Mouse (Mus musculus): ENCODE data around the gene Irs2. TPM values are rescaled to one million over a fixed set of nuclear protein-coding genes. Genes with fewer than 3 reads are reported as not detected.

The Irs2 gene
- polyA plus RNA-seq, 1 experiment from 2014 or later, result 6.1 TPM

- Histone ChIP-seq H3K9me3 (ENCODE audit: control insufficient read depth, low read length) (no peaks in the 10 kb centered on the region), H3K4me3 (ENCODE audit: low read depth, low read length) (no peak overlapping the region), H3K36me3 (ENCODE audit: control insufficient read depth, insufficient read depth, low read length) (no peaks in the 10 kb centered on the region), H3K9ac (replicated peaks; ENCODE audit: low read depth, low read length) (no peak overlapping the region), H3K4me2 (ENCODE audit: low read depth, low read length) (no peak overlapping the region), H3K27ac (ENCODE audit: low read depth, low read length) (no peak overlapping the region), H3K27me3 (ENCODE audit: control insufficient read depth, insufficient read depth, low read length) (no peaks in the 10 kb centered on the region), H3K4me1 (ENCODE audit: control insufficient read depth, insufficient read depth, low read length) (peaks cover 4% of the 10 kb centered on the region; the same call in 1 of the 2 replicates)
- peak; percentile 76 for ATAC-seq (ENCODE audit: low read depth)
- 18% methylated on average over 11 of the region's 11 CpGs for WGBS
Measured at GRCm38 (mm10) chr8:10953346-10954053, 54.8 kb downstream of the Irs2 start.

DNA sequence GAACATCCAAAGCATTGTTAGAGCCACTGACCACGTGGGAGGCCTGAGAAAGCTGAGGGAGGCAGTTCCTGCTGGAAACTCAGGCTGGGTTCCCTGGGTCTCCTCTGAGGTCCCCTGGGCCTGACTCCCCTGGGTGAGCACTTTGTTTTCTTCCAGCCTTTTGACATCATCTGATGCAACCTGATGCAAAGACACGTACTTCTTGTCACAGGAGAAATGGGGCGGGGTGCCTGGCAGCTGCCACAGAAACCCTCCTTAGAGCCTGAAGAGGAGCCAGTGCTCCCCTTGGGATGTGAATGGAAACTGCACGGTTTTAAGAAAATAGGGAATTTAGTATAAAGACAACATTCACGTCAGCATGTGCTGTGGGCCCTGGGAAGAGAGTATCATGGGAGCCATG is 55.6 kb downstream of the Irs2 start:
- no peak overlapping the region for H3K4me2 ChIP-seq (ENCODE audit: low read depth, low read length)
- H3K9ac ChIP-seq (replicated peaks; ENCODE audit: low read depth, low read length), result no peak overlapping the region
- H3K27ac ChIP-seq (ENCODE audit: low read depth, low read length), result no peak overlapping the region
- no peak overlapping the region for H3K4me3 ChIP-seq (ENCODE audit: low read depth, low read length)
- no peak for ATAC-seq (ENCODE audit: low read depth)
- WGBS, result 35% methylated on average over 5 of the region's 5 CpGs
- no peaks in the 10 kb centered on the region for H3K9me3 ChIP-seq (ENCODE audit: control insufficient read depth, low read length)
- H3K36me3 ChIP-seq (ENCODE audit: control insufficient read depth, insufficient read depth, low read length), result no peaks in the 10 kb centered on the region
- no peaks in the 10 kb centered on the region for H3K27me3 ChIP-seq (ENCODE audit: control insufficient read depth, insufficient read depth, low read length)
- peaks cover 4% of the 10 kb centered on the region; the same call in 1 of the 2 replicates for H3K4me1 ChIP-seq (ENCODE audit: control insufficient read depth, insufficient read depth, low read length)

GRCm38 (mm10) chr8:10952235-10952634 is 56.0 kb downstream of the Irs2 start:
- no peaks in the 10 kb centered on the region for H3K36me3 ChIP-seq (ENCODE audit: control insufficient read depth, insufficient read depth, low read length)
- no peak for ATAC-seq (ENCODE audit: low read depth)
- no peaks in the 10 kb centered on the region for H3K27me3 ChIP-seq (ENCODE audit: control insufficient read depth, insufficient read depth, low read length)
- 95% methylated on average over 2 of the region's 2 CpGs for WGBS
- no peaks in the 10 kb centered on the region for H3K9me3 ChIP-seq (ENCODE audit: control insufficient read depth, low read length)
- no peak overlapping the region for H3K9ac ChIP-seq (replicated peaks; ENCODE audit: low read depth, low read length)
- H3K4me1 ChIP-seq (ENCODE audit: control insufficient read depth, insufficient read depth, low read length), result peaks cover 4% of the 10 kb centered on the region; the same call in 1 of the 2 replicates
- no peak overlapping the region for H3K27ac ChIP-seq (ENCODE audit: low read depth, low read length)
- H3K4me3 ChIP-seq (ENCODE audit: low read depth, low read length), result no peak overlapping the region
- no peak overlapping the region for H3K4me2 ChIP-seq (ENCODE audit: low read depth, low read length)

- Histone ChIP-seq H3K27ac (ENCODE audit: low read depth, low read length) (no peak overlapping the region), H3K36me3 (ENCODE audit: control insufficient read depth, insufficient read depth, low read length) (no peaks in the 10 kb centered on the region), H3K9ac (replicated peaks; ENCODE audit: low read depth, low read length) (no peak overlapping the region), H3K27me3 (ENCODE audit: control insufficient read depth, insufficient read depth, low read length) (no peaks in the 10 kb centered on the region), H3K4me2 (ENCODE audit: low read depth, low read length) (no peak overlapping the region), H3K4me1 (ENCODE audit: control insufficient read depth, insufficient read depth, low read length) (peaks cover 6% of the 10 kb centered on the region), H3K4me3 (ENCODE audit: low read depth, low read length) (no peak overlapping the region), H3K9me3 (ENCODE audit: control insufficient read depth, low read length) (no peaks in the 10 kb centered on the region)
- 74% methylated on average over 4 of the region's 4 CpGs for WGBS
- ATAC-seq (ENCODE audit: low read depth), result no peak
Measured at GRCm38 (mm10) chr8:10951567-10951966, 56.7 kb downstream of the Irs2 start.

GRCm38 (mm10) chr8:10945939-10946740 is 62.1 kb downstream of the Irs2 start:
- no peak overlapping the region for H3K4me3 ChIP-seq (ENCODE audit: low read depth, low read length)

GRCm38 (mm10) chr8:10945490-10945889 is 62.8 kb downstream of the Irs2 start:
- WGBS, result 75% methylated on average over 2 of the region's 2 CpGs
- peak overlapping the region; percentile 66; the same call in 1 of the 2 replicates for H3K27ac ChIP-seq (ENCODE audit: low read depth, low read length)
- ATAC-seq (ENCODE audit: low read depth), result no peak

More at GRCm38 (mm10) chr8:10945939-10946740, 62.1 kb downstream of the Irs2 start:
- peaks cover 13% of the 10 kb centered on the region for H3K4me1 ChIP-seq (ENCODE audit: control insufficient read depth, insufficient read depth, low read length)
- H3K9ac ChIP-seq (replicated peaks; ENCODE audit: low read depth, low read length), result 0 out of 2 replicates have a peak overlapping the region, but pooled peaks have one; percentile 3
- ATAC-seq (ENCODE audit: low read depth), result peak; percentile 90
- H3K27ac ChIP-seq (ENCODE audit: low read depth, low read length), result peak overlapping the region; percentile 66
- no peaks in the 10 kb centered on the region for H3K36me3 ChIP-seq (ENCODE audit: control insufficient read depth, insufficient read depth, low read length)
- H3K9me3 ChIP-seq (ENCODE audit: control insufficient read depth, low read length), result no peaks in the 10 kb centered on the region
- peak overlapping the region; percentile 42 for H3K4me2 ChIP-seq (ENCODE audit: low read depth, low read length)
- 1% methylated on average over 23 of the region's 23 CpGs for WGBS
- no peaks in the 10 kb centered on the region for H3K27me3 ChIP-seq (ENCODE audit: control insufficient read depth, insufficient read depth, low read length)

DNA sequence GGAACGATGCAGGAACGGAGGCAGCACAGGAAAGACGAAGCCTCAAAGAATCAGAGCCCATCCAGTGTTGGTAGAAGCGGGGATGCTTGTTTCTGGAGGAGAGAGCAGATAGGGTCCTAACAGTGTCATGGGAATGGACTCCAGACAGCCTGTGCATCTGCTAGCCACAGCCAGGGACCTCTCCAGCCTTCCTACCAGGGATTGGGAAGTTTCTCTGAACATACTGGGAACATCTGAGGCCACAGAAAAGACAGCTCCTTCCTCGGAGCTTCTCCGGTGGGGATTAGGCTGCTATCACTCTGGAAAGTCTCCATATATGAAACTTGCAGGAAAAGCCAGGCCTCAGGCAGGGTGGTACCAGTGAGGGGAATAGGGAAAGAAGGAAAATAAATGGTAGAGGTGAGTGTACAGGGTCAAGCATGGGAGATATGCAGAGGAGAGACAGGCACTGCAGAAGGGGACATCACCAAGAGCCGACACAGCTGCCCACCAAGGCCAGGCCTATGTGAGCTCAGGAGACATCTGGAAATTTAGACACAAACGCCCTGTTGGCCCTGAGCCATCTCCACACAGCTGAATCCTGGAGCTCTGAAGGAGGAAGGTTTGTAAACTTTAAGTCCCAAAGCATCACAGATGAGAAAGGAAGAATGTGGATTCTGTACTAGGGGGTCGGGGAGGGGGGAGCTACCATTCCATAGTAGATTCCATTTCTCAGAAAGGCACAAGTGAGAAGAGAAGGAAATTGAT is 64.8 kb downstream of the Irs2 start:
- no peak for ATAC-seq (ENCODE audit: low read depth)
- H3K4me1 ChIP-seq (ENCODE audit: control insufficient read depth, insufficient read depth, low read length), result peaks cover 13% of the 10 kb centered on the region
- H3K9ac ChIP-seq (replicated peaks; ENCODE audit: low read depth, low read length), result no peak overlapping the region
- H3K27me3 ChIP-seq (ENCODE audit: control insufficient read depth, insufficient read depth, low read length), result no peaks in the 10 kb centered on the region
- H3K36me3 ChIP-seq (ENCODE audit: control insufficient read depth, insufficient read depth, low read length), result no peaks in the 10 kb centered on the region
- H3K4me3 ChIP-seq (ENCODE audit: low read depth, low read length), result no peak overlapping the region
- no peaks in the 10 kb centered on the region for H3K9me3 ChIP-seq (ENCODE audit: control insufficient read depth, low read length)
- no peak overlapping the region for H3K4me2 ChIP-seq (ENCODE audit: low read depth, low read length)
- H3K27ac ChIP-seq (ENCODE audit: low read depth, low read length), result no peak overlapping the region
- WGBS, result 80% methylated on average over 9 of the region's 9 CpGs

More at GRCm38 (mm10) chr8:10945490-10945889, 62.8 kb downstream of the Irs2 start:
- H3K4me2 ChIP-seq (ENCODE audit: low read depth, low read length), result no peak overlapping the region
- H3K27me3 ChIP-seq (ENCODE audit: control insufficient read depth, insufficient read depth, low read length), result no peaks in the 10 kb centered on the region
- H3K4me1 ChIP-seq (ENCODE audit: control insufficient read depth, insufficient read depth, low read length), result peaks cover 13% of the 10 kb centered on the region
- H3K36me3 ChIP-seq (ENCODE audit: control insufficient read depth, insufficient read depth, low read length), result no peaks in the 10 kb centered on the region
- no peak overlapping the region for H3K9ac ChIP-seq (replicated peaks; ENCODE audit: low read depth, low read length)
- H3K4me3 ChIP-seq (ENCODE audit: low read depth, low read length), result no peak overlapping the region
- H3K9me3 ChIP-seq (ENCODE audit: control insufficient read depth, low read length), result no peaks in the 10 kb centered on the region

DNA sequence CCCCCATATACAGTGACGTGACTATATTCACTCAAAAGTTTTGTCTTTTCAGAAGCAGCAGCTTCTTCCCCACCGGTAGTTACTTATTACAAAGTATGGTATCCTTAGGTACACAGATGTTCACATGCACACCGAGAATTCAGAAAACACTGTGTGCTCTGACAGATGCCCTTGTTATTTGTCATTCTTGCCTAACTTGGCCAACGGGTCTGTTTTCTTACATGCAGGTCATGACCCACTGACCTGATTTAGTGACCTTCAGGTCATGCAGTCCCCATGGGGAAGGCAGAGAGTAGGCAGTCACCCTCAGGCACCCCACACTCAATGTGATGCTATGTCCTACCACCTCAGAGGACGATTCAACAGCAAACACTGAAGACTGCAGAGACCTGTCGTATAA is 68.4 kb downstream of the Irs2 start:
- H3K27me3 ChIP-seq (ENCODE audit: control insufficient read depth, insufficient read depth, low read length), result no peaks in the 10 kb centered on the region
- no peaks in the 10 kb centered on the region for H3K36me3 ChIP-seq (ENCODE audit: control insufficient read depth, insufficient read depth, low read length)
- no peaks in the 10 kb centered on the region for H3K4me1 ChIP-seq (ENCODE audit: control insufficient read depth, insufficient read depth, low read length)
- H3K9me3 ChIP-seq (ENCODE audit: control insufficient read depth, low read length), result no peaks in the 10 kb centered on the region
- H3K27ac ChIP-seq (ENCODE audit: low read depth, low read length), result no peak overlapping the region
- no peak for ATAC-seq (ENCODE audit: low read depth)
- H3K4me3 ChIP-seq (ENCODE audit: low read depth, low read length), result no peak overlapping the region
- 34% methylated on average over 6 of the region's 6 CpGs for WGBS
- no peak overlapping the region for H3K9ac ChIP-seq (replicated peaks; ENCODE audit: low read depth, low read length)
- no peak overlapping the region for H3K4me2 ChIP-seq (ENCODE audit: low read depth, low read length)
